Mouse (Mus musculus): ENCODE results near the gene Ppp1r3g. TPM values are rescaled to one million over a fixed set of nuclear protein-coding genes. Genes with fewer than 3 reads are reported as not detected.

Ppp1r3g gene
- 0.13 and 0.29 TPM in 2 replicates for polyA plus RNA-seq (2015; fragmentation: Nextera tagmentation; extraction: Ambion mirVana)

- Histone ChIP-seq H3K36me3 (ENCODE audit: insufficient read depth, low read length) (no peaks in the 10 kb centered on the region), H3K4me3 (replicated peaks; ENCODE audit: low read depth, low read length) (no peak within 1 kb of the TSS), H3K4me2 (ENCODE audit: low read length) (no peak within 1 kb of the TSS), H3K9me3 (replicated peaks; ENCODE audit: low read length) (no peaks in the 10 kb centered on the region), H3K27ac (no peak within 1 kb of the TSS), H3K4me1 (replicated peaks; ENCODE audit: insufficient read depth, low read length) (no peaks in the 10 kb centered on the region), H3K27me3 (ENCODE audit: insufficient read depth, low read length) (no peaks in the 10 kb centered on the region), H3K9ac (ENCODE audit: low read depth, low read length) (no peak within 1 kb of the TSS)
- DNase-seq (ENCODE audit: low spot score) (no peak), ATAC-seq (replicated peaks; ENCODE audit: low FRiP score, low read depth) (no peak)
- 92% methylated on average over 1 of the region's 1 CpGs for WGBS
- TF ChIP-seq CTCF (IDR thresholded peaks at IDR 0.05; ENCODE audit: low read depth), result no peak
Measured at GRCm38 (mm10) chr13:35958539-35958938, at the start of gene Ppp1r3g. Ppp1r3g (plus strand) TSS chr13:35958839.

GRCm38 (mm10) chr13:35911476-35911875 lies 47.2 kb upstream of the Ppp1r3g start:
- no peaks in the 10 kb centered on the region for H3K9me3 ChIP-seq (replicated peaks; ENCODE audit: low read length)
- H3K27ac ChIP-seq, result no peak overlapping the region
- WGBS, result 97% methylated on average over 1 of the region's 1 CpGs
- no peak overlapping the region for H3K4me2 ChIP-seq (ENCODE audit: low read length)
- H3K36me3 ChIP-seq (ENCODE audit: insufficient read depth, low read length), result no peaks in the 10 kb centered on the region
- H3K27me3 ChIP-seq (ENCODE audit: insufficient read depth, low read length), result no peaks in the 10 kb centered on the region
- no peaks in the 10 kb centered on the region for H3K4me1 ChIP-seq (replicated peaks; ENCODE audit: insufficient read depth, low read length)
- no peak overlapping the region for H3K4me3 ChIP-seq (replicated peaks; ENCODE audit: low read depth, low read length)
- TF ChIP-seq CTCF (IDR thresholded peaks at IDR 0.05; ENCODE audit: low read depth), result no peak
- no peak overlapping the region for H3K9ac ChIP-seq (ENCODE audit: low read depth, low read length)
- DNase-seq (ENCODE audit: low spot score) (no peak), ATAC-seq (replicated peaks; ENCODE audit: low FRiP score, low read depth) (no peak)

DNA sequence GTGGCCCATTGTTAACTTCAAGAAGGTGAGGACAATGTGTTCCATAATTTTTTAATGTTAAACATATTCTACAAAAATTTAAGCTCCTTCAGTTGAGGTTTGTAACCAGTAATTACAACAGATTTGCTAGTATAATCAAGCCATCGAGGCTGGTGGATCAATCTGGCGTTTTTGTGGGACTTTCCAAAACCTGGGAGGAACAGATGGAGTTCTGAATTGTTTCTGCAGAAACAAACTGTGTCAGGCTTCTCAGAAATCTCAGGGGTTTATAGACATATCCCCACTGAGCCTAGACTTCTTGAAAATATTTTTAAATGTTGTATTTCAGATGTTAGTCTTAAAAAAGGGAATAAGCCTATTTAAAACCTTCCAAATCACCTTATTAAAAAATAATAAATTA lies 20.6 kb upstream of the Ppp1r3g start:
- no peak for TF ChIP-seq CTCF (IDR thresholded peaks at IDR 0.05; ENCODE audit: low read depth)
- Histone ChIP-seq H3K4me3 (replicated peaks; ENCODE audit: low read depth, low read length) (no peak overlapping the region), H3K27ac (no peak overlapping the region), H3K27me3 (ENCODE audit: insufficient read depth, low read length) (no peaks in the 10 kb centered on the region), H3K4me2 (ENCODE audit: low read length) (no peak overlapping the region), H3K9ac (ENCODE audit: low read depth, low read length) (no peak overlapping the region), H3K9me3 (replicated peaks; ENCODE audit: low read length) (no peaks in the 10 kb centered on the region), H3K36me3 (ENCODE audit: insufficient read depth, low read length) (no peaks in the 10 kb centered on the region), H3K4me1 (replicated peaks; ENCODE audit: insufficient read depth, low read length) (no peaks in the 10 kb centered on the region)
- ATAC-seq (replicated peaks; ENCODE audit: low FRiP score, low read depth), result no peak
- WGBS, result 77% methylated on average over 2 of the region's 2 CpGs
- no peak for DNase-seq (ENCODE audit: low spot score)

DNA sequence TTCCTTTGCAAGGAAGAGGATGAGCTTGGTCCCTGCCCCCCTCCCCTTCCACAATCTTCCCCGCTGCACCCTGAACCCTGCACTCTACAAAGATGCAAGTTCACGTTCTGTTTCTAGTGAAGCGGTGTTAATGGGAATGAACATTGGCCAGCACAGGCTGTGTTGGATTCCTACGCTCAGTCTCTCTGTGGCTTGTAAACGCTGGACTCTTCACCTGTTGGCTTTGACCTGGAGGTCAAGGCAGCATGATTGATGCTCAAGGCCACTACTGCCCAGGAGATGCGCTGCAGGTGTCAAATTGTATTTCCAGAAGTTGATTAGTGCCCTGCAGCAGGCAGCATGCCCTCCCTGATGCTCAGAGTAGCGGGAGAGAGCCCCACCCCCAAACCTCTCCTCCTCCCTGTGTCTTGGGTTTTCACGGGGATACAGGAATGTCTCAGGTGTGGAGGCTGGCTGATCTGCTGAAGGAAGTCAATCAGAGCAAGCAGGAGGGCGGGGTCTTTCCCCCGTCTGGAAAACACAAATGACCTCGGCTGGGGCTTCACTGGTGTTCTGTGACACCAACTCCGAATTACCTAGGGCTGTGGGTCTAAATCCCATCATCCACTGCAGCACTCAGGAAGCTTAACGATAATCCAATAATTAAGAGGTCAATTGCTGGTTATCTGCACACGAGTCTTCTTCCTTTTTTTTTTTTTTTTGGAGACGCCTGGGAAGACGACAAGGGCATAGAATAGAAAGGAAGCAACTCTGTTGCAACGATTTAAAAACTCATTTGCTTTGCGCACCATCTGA lies 18.6 kb upstream of the Ppp1r3g start:
- H3K27ac ChIP-seq, result no peak overlapping the region
- no peaks in the 10 kb centered on the region for H3K4me1 ChIP-seq (replicated peaks; ENCODE audit: insufficient read depth, low read length)
- TF ChIP-seq CTCF (IDR thresholded peaks at IDR 0.05; ENCODE audit: low read depth), result no peak
- H3K9ac ChIP-seq (ENCODE audit: low read depth, low read length), result no peak overlapping the region
- H3K9me3 ChIP-seq (replicated peaks; ENCODE audit: low read length), result no peaks in the 10 kb centered on the region
- DNase-seq (ENCODE audit: low spot score) (no peak), ATAC-seq (replicated peaks; ENCODE audit: low FRiP score, low read depth) (no peak)
- no peaks in the 10 kb centered on the region for H3K27me3 ChIP-seq (ENCODE audit: insufficient read depth, low read length)
- no peaks in the 10 kb centered on the region for H3K36me3 ChIP-seq (ENCODE audit: insufficient read depth, low read length)
- no peak overlapping the region for H3K4me3 ChIP-seq (replicated peaks; ENCODE audit: low read depth, low read length)
- 58% methylated on average over 18 of the region's 18 CpGs for WGBS
- no peak overlapping the region for H3K4me2 ChIP-seq (ENCODE audit: low read length)

- no peak overlapping the region for H3K4me3 ChIP-seq (replicated peaks; ENCODE audit: low read depth, low read length)
- no peaks in the 10 kb centered on the region for H3K27me3 ChIP-seq (ENCODE audit: insufficient read depth, low read length)
- ATAC-seq (replicated peaks; ENCODE audit: low FRiP score, low read depth) (no peak), DNase-seq (ENCODE audit: low spot score) (no peak)
- WGBS, result 86% methylated on average over 5 of the region's 5 CpGs
- H3K4me1 ChIP-seq (replicated peaks; ENCODE audit: insufficient read depth, low read length), result no peaks in the 10 kb centered on the region
- H3K36me3 ChIP-seq (ENCODE audit: insufficient read depth, low read length), result no peaks in the 10 kb centered on the region
- no peak overlapping the region for H3K9ac ChIP-seq (ENCODE audit: low read depth, low read length)
- H3K27ac ChIP-seq, result no peak overlapping the region
- H3K4me2 ChIP-seq (ENCODE audit: low read length), result no peak overlapping the region
- no peaks in the 10 kb centered on the region for H3K9me3 ChIP-seq (replicated peaks; ENCODE audit: low read length)
- TF ChIP-seq CTCF (IDR thresholded peaks at IDR 0.05; ENCODE audit: low read depth), result no peak
Measured at GRCm38 (mm10) chr13:35940934-35941333, 17.7 kb upstream of the Ppp1r3g start.

DNA sequence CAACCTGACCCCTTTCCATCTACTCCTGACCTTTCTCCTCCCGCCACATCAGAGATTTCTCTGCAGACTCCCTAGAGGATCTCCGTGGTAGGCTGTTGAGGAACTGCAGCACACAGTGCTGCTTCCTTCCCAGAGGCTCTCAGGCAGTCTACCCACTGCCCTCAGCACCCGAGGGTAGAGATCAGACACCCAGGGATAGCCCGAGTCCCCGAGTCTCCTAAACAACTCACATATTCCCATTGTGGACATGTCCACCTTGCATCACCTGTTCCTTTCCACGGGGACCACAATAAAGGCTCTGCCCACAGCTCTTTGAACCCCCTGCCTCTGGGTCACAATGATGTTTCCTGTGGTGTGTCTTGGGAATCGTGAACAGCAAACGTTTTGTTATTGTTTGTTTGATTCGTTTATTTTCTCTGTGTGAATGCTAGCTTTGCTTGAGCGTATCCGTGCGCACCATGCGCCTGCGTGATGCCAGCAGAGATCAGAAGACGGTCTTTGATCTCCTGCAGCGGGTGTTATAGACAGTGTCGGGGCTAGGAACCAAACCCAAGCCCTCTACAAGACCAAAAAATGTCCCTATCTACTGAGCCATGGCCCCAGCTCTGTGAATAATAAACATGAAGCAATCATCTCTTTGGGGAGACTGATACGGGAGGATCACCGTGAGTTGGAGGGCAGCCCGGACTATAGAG lies 11.8 kb upstream of the Ppp1r3g start:
- Histone ChIP-seq H3K4me1 (replicated peaks; ENCODE audit: insufficient read depth, low read length) (no peaks in the 10 kb centered on the region; the same call in 1 of the 2 replicates), H3K9me3 (replicated peaks; ENCODE audit: low read length) (no peaks in the 10 kb centered on the region), H3K36me3 (ENCODE audit: insufficient read depth, low read length) (no peaks in the 10 kb centered on the region), H3K27me3 (ENCODE audit: insufficient read depth, low read length) (no peaks in the 10 kb centered on the region), H3K4me2 (ENCODE audit: low read length) (no peak overlapping the region), H3K27ac (no peak overlapping the region), H3K9ac (ENCODE audit: low read depth, low read length) (no peak overlapping the region), H3K4me3 (replicated peaks; ENCODE audit: low read depth, low read length) (no peak overlapping the region)
- DNase-seq (ENCODE audit: low spot score), result no peak
- WGBS, result 73% methylated on average over 20 of the region's 20 CpGs
- no peak for ATAC-seq (replicated peaks; ENCODE audit: low FRiP score, low read depth)
- TF ChIP-seq CTCF (IDR thresholded peaks at IDR 0.05; ENCODE audit: low read depth), result no peak

Measured in kidney, postnatal 0 days (tissue).